Mouse (Mus musculus): ENCODE data around the gene Nudcd3. TPM values are rescaled to one million over a fixed set of nuclear protein-coding genes. Genes with fewer than 3 reads are reported as not detected.

The Nudcd3 gene
- total RNA-seq, 1 experiment, result 59.3 TPM

GRCm38 (mm10) chr11:6187399-6187798 lies 12.8 kb downstream of the Nudcd3 start:
- Histone ChIP-seq H3K36me3 (ENCODE audit: control insufficient read depth, insufficient read depth, low read length, poor library complexity, severe bottlenecking) (peaks cover 11% of the 10 kb centered on the region; the same call in 1 of the 2 replicates), H3K27ac (ENCODE audit: insufficient read depth, low read depth, low read length, poor library complexity, severe bottlenecking) (no peak overlapping the region), H3K9me3 (ENCODE audit: control insufficient read depth, insufficient read depth, low read depth, low read length) (no peaks in the 10 kb centered on the region), H3K9ac (ENCODE audit: insufficient read depth, low read depth, low read length, poor library complexity, severe bottlenecking) (no peak overlapping the region), H3K4me1 (ENCODE audit: control insufficient read depth in 2 of 2, insufficient read depth in 2 of 2, low read length in 2 of 2, poor library complexity in 1 of 2) (peaks cover 0 to 21% of the 10 kb centered on the region in 2 experiments; a peak in 2 of 4 replicates), H3K4me3 (ENCODE audit: insufficient read depth in 1 of 2, low read depth in 1 of 2, low read length in 2 of 2, poor library complexity in 1 of 2, severe bottlenecking in 1 of 2) (no peak overlapping the region)
- DNase-seq (ENCODE audit: low read depth, low spot score), result no peak
- in situ Hi-C loops (cut with MboI; ENCODE audit: low sequenced_read_pairs in 2 of 2, unreplicated experiment in 2 of 2), result no loop called here
- no peak for TF ChIP-seq CHD2 (IDR thresholded peaks at IDR 0.05; ENCODE audit: low read depth, low read length)
- TF ChIP-seq ZC3H11A (IDR thresholded peaks at IDR 0.05; ENCODE audit: borderline replicate concordance, low read depth, low read length), result no peak
- no peak for TF ChIP-seq ZNF384 (IDR thresholded peaks at IDR 0.05; ENCODE audit: low read depth, low read length)
- no peak for TF ChIP-seq HCFC1 (IDR thresholded peaks at IDR 0.05; ENCODE audit: borderline replicate concordance, insufficient read depth, low read length)
- TF ChIP-seq MAFK (IDR thresholded peaks at IDR 0.05; ENCODE audit: insufficient read depth, low read depth, low read length), result no peak

DNA sequence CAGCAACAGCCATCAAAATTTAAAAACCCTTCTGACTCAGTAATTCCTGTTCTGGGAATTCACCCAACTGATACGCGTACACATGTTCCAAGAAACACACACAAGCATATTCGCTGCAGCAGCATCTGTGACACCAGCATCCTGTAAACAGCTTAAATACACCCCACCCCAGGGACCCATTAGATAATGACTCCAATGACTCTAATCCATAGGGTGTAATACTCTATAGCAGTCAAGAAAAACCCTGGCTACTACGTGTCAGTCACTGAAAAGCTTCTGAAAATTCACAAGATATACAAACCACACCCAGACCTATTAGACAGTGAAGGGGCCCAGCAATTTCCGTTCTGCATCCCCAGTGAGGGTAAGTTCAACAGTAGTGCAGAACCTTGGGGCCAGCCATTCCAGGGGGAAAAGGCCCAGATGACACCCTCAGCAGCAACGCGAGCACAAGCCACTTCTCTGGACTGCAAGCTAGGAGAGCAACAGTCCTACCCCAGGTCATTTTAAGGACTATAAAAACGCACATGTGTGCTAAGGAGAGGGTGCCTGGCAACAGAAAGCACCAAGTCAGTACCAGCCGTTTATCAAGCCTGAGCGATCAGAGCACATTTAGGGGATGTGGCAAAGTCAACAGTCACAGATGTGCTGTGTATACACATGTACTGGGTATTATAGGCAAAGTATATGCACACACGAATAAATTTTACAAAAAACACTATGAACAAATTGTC lies 15.8 kb downstream of the Nudcd3 start:
- in situ Hi-C loops (cut with MboI; ENCODE audit: low sequenced_read_pairs in 2 of 2, unreplicated experiment in 2 of 2), result no loop called here

DNA sequence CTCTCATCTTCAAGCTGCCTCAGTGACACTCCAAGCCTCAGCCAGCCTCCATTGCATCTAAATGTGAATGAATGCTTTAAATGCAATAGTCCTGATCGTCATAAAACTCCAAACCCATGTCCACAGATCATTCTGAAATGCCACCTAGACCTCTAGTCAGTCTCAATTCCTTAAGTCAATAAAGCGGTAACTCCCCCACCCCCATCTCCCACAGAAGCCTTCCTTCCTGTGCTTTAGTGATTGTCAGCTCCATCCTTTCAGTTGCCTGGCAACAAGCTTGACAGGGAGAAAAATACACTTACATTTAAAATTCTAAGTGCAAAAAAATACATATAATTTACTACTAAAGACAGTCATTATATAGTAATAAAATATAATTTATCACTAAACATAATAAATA lies 17.0 kb downstream of the Nudcd3 start:
- DNase-seq (ENCODE audit: low read depth, low spot score), result no peak
- H3K4me1 ChIP-seq (ENCODE audit: control insufficient read depth in 2 of 2, insufficient read depth in 2 of 2, low read length in 2 of 2, poor library complexity in 1 of 2), result peaks cover 10 to 28% of the 10 kb centered on the region in 2 experiments; a peak in 3 of 4 replicates
- H3K9me3 ChIP-seq (ENCODE audit: control insufficient read depth, insufficient read depth, low read depth, low read length), result no peaks in the 10 kb centered on the region
- no peak overlapping the region for H3K4me3 ChIP-seq (ENCODE audit: insufficient read depth in 1 of 2, low read depth in 1 of 2, low read length in 2 of 2, poor library complexity in 1 of 2, severe bottlenecking in 1 of 2)
- in situ Hi-C loops (cut with MboI; ENCODE audit: low sequenced_read_pairs in 2 of 2, unreplicated experiment in 2 of 2), result no loop called here
- H3K27ac ChIP-seq (ENCODE audit: insufficient read depth, low read depth, low read length, poor library complexity, severe bottlenecking), result no peak overlapping the region
- H3K36me3 ChIP-seq (ENCODE audit: control insufficient read depth, insufficient read depth, low read length, poor library complexity, severe bottlenecking), result peaks cover 6% of the 10 kb centered on the region; the same call in 1 of the 2 replicates
- TF ChIP-seq ZNF384 (IDR thresholded peaks at IDR 0.05; ENCODE audit: low read depth, low read length), result no peak
- TF ChIP-seq CHD2 (IDR thresholded peaks at IDR 0.05; ENCODE audit: low read depth, low read length), result no peak
- TF ChIP-seq ZC3H11A (IDR thresholded peaks at IDR 0.05; ENCODE audit: borderline replicate concordance, low read depth, low read length), result no peak
- no peak overlapping the region for H3K9ac ChIP-seq (ENCODE audit: insufficient read depth, low read depth, low read length, poor library complexity, severe bottlenecking)

More for the DNA sequence above, 15.8 kb downstream of the Nudcd3 start:
- H3K9me3 ChIP-seq (ENCODE audit: control insufficient read depth, insufficient read depth, low read depth, low read length), result no peaks in the 10 kb centered on the region
- peaks cover 7 to 28% of the 10 kb centered on the region in 2 experiments; a peak in 3 of 4 replicates for H3K4me1 ChIP-seq (ENCODE audit: control insufficient read depth in 2 of 2, insufficient read depth in 2 of 2, low read length in 2 of 2, poor library complexity in 1 of 2)
- no peak overlapping the region for H3K27ac ChIP-seq (ENCODE audit: insufficient read depth, low read depth, low read length, poor library complexity, severe bottlenecking)
- no peak overlapping the region for H3K4me3 ChIP-seq (ENCODE audit: insufficient read depth in 1 of 2, low read depth in 1 of 2, low read length in 2 of 2, poor library complexity in 1 of 2, severe bottlenecking in 1 of 2)
- peaks cover 6% of the 10 kb centered on the region; the same call in 1 of the 2 replicates for H3K36me3 ChIP-seq (ENCODE audit: control insufficient read depth, insufficient read depth, low read length, poor library complexity, severe bottlenecking)
- no peak for DNase-seq (ENCODE audit: low read depth, low spot score)
- TF ChIP-seq ZNF384 (IDR thresholded peaks at IDR 0.05; ENCODE audit: low read depth, low read length) (no peak), MAFK (IDR thresholded peaks at IDR 0.05; ENCODE audit: insufficient read depth, low read depth, low read length) (no peak), HCFC1 (IDR thresholded peaks at IDR 0.05; ENCODE audit: borderline replicate concordance, insufficient read depth, low read length) (no peak), ZC3H11A (IDR thresholded peaks at IDR 0.05; ENCODE audit: borderline replicate concordance, low read depth, low read length) (no peak)
- H3K9ac ChIP-seq (ENCODE audit: insufficient read depth, low read depth, low read length, poor library complexity, severe bottlenecking), result no peak overlapping the region

- H3K9me3 ChIP-seq (ENCODE audit: control insufficient read depth, insufficient read depth, low read depth, low read length), result no peaks in the 10 kb centered on the region
- in situ Hi-C loops (cut with MboI; ENCODE audit: low sequenced_read_pairs in 2 of 2, unreplicated experiment in 2 of 2), result no loop called here
- peak overlapping the region; percentile 12 to 49; a peak in 2 of 4 replicates for H3K4me3 ChIP-seq (ENCODE audit: insufficient read depth in 1 of 2, low read depth in 1 of 2, low read length in 2 of 2, poor library complexity in 1 of 2, severe bottlenecking in 1 of 2)
- H3K4me1 ChIP-seq (ENCODE audit: control insufficient read depth in 2 of 2, insufficient read depth in 2 of 2, low read length in 2 of 2, poor library complexity in 1 of 2), result peaks cover 12 to 29% of the 10 kb centered on the region in 2 experiments
- H3K9ac ChIP-seq (ENCODE audit: insufficient read depth, low read depth, low read length, poor library complexity, severe bottlenecking), result peak overlapping the region; percentile 41; the same call in 1 of the 2 replicates
- DNase-seq (ENCODE audit: low read depth, low spot score), result peak; percentile 74
- TF ChIP-seq ZC3H11A (IDR thresholded peaks at IDR 0.05; ENCODE audit: borderline replicate concordance, low read depth, low read length), result no peak
- TF ChIP-seq CHD2 (IDR thresholded peaks at IDR 0.05; ENCODE audit: low read depth, low read length), result 0 out of 2 replicates have a peak, but pooled peaks have one; percentile 20
- 0 out of 2 replicates have a peak, but pooled peaks have one; percentile 30 for TF ChIP-seq HCFC1 (IDR thresholded peaks at IDR 0.05; ENCODE audit: borderline replicate concordance, insufficient read depth, low read length)
- peak; percentile 52 for TF ChIP-seq MAFK (IDR thresholded peaks at IDR 0.05; ENCODE audit: insufficient read depth, low read depth, low read length)
- peak overlapping the region; percentile 78 for H3K27ac ChIP-seq (ENCODE audit: insufficient read depth, low read depth, low read length, poor library complexity, severe bottlenecking)
- H3K36me3 ChIP-seq (ENCODE audit: control insufficient read depth, insufficient read depth, low read length, poor library complexity, severe bottlenecking), result peaks cover 3% of the 10 kb centered on the region; the same call in 1 of the 2 replicates
Observed at GRCm38 (mm10) chr11:6180811-6181399, 19.3 kb downstream of the Nudcd3 start.
